Mouse (Mus musculus): ENCODE results near the gene Foxk1. TPM values are rescaled to one million over a fixed set of nuclear protein-coding genes. Genes with fewer than 3 reads are reported as not detected.

The Foxk1 gene
- total RNA-seq, 1 experiment: 10.7 TPM

DNA sequence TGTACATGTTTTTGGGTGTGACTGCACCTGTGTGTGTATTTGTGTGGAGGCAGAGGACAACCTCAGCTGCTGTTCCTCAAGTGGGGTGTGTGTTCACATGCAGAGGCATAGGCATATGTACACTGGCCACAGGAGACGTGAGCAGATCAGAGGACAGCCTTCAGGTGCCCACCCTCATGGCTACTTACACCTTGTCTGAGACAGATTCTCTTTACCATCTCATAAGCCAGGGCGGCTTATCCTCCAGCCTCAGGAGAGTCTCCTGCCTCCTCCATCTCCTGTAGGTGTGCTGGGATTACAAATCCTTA, 61.3 kb downstream of the Foxk1 start:
- peaks cover 0 to 5% of the 10 kb centered on the region in 2 experiments; a peak in 3 of 4 replicates for H3K4me1 ChIP-seq (ENCODE audit: control insufficient read depth in 2 of 2, insufficient read depth in 2 of 2, low read length in 2 of 2, poor library complexity in 1 of 2)
- H3K36me3 ChIP-seq (ENCODE audit: control insufficient read depth, insufficient read depth, low read length, poor library complexity, severe bottlenecking): peaks cover 17% of the 10 kb centered on the region
- DNase-seq (ENCODE audit: low read depth, low spot score): no peak
- no peak overlapping the region for H3K4me3 ChIP-seq (ENCODE audit: insufficient read depth in 1 of 2, low read depth in 1 of 2, low read length in 2 of 2, poor library complexity in 1 of 2, severe bottlenecking in 1 of 2)
- H3K9me3 ChIP-seq (ENCODE audit: control insufficient read depth, insufficient read depth, low read depth, low read length): no peaks in the 10 kb centered on the region
- H3K27ac ChIP-seq (ENCODE audit: insufficient read depth, low read depth, low read length, poor library complexity, severe bottlenecking): no peak overlapping the region
- H3K9ac ChIP-seq (ENCODE audit: insufficient read depth, low read depth, low read length, poor library complexity, severe bottlenecking): no peak overlapping the region
- no peak for TF ChIP-seq HCFC1 (IDR thresholded peaks at IDR 0.05; ENCODE audit: borderline replicate concordance, insufficient read depth, low read length)
- TF ChIP-seq ZC3H11A (IDR thresholded peaks at IDR 0.05; ENCODE audit: borderline replicate concordance, low read depth, low read length): no peak
- no peak for TF ChIP-seq ZNF384 (IDR thresholded peaks at IDR 0.05; ENCODE audit: low read depth, low read length)
- no peak for TF ChIP-seq CHD2 (IDR thresholded peaks at IDR 0.05; ENCODE audit: low read depth, low read length)
- no peak for TF ChIP-seq MAFK (IDR thresholded peaks at IDR 0.05; ENCODE audit: insufficient read depth, low read depth, low read length)
- in situ Hi-C loops (cut with MboI; ENCODE audit: low sequenced_read_pairs in 2 of 2, unreplicated experiment in 2 of 2): no loop called here

DNA sequence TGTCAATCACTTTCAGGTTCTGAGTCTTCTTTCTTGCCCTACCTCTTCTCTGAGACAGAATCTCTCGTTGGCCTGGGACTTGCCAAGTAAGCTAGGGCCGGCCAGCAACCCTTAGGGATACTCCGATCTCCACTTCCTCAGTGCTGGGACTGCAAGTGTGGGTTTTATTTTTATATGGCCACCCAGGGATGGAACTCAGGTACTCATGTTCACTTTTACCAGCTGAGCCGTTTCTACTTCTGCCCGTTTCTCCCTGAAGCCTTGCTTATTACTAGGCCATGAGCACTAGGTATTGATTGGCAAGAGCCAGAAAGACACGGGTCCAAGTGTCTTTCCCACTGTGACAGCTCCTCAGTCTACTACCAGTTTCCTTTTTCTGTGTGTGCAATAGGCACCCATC, 61.7 kb downstream of the Foxk1 start:
- in situ Hi-C loops (cut with MboI; ENCODE audit: low sequenced_read_pairs in 2 of 2, unreplicated experiment in 2 of 2): no loop called here
- TF ChIP-seq CHD2 (IDR thresholded peaks at IDR 0.05; ENCODE audit: low read depth, low read length): no peak

DNA sequence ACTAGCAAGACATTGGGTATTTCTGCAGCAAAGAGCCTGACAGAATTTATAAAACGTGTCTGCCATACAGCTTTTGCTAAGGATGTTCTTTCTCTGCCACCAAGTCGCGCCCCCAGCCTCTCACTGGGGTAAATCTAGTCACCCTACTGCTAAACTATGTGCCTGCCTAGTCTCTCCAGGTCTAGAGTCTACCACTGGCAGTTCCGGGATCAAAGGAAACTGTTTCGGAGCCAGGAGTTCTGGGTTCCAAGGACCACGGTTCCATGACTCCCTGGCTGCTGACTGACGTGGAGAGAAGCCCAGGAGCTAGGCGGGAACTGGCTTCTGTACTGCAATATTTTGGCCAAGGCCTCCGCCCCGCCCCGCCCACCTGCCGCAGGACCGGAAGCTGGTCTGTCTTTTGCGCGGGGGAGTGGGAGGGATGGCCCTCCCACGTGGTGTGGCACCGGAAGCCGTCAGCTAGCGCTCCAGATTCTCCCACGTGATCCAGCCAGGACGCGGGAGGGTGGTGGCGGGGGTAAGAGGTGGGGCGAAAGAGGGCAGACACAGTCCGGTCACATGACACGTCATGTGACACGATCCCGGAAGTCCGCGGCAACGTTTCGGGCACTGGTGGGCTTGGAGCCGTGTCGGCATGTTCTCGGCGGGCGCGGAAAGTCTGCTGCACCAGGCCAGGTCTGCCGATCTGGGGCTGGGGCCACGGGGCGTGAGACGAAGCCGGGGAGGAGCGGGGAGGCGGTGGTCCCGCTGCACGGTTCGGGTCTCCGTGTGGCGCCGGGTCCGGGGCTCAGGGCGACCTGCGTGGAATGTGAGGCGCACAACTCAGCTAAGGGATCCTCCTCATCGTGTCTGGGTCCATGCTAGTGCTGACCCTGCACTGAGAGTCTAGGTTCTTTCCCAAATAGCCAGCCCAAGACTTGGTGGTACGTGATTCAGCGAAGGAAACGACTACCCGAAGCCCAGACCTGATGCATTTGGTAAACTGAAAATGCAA, 62.5 kb downstream of the Foxk1 start, which contains the start of gene Ap5z1:
TSS of gene Ap5z1 (plus strand) at position 484 of the 994 bp plus-strand sequence.
- in situ Hi-C loops (cut with MboI; ENCODE audit: low sequenced_read_pairs in 2 of 2, unreplicated experiment in 2 of 2): no loop called here
- peak; percentile 95 for DNase-seq (ENCODE audit: low read depth, low spot score)
- peak within 1 kb of the TSS; percentile 25; the same call in 1 of the 2 replicates for H3K27ac ChIP-seq (ENCODE audit: insufficient read depth, low read depth, low read length, poor library complexity, severe bottlenecking)
- H3K4me3 ChIP-seq (ENCODE audit: insufficient read depth in 1 of 2, low read depth in 1 of 2, low read length in 2 of 2, poor library complexity in 1 of 2, severe bottlenecking in 1 of 2): peak within 1 kb of the TSS; percentile 87 to 91
- H3K4me1 ChIP-seq (ENCODE audit: control insufficient read depth in 2 of 2, insufficient read depth in 2 of 2, low read length in 2 of 2, poor library complexity in 1 of 2): peaks cover 0 to 3% of the 10 kb centered on the region in 2 experiments; a peak in 3 of 4 replicates
- H3K9ac ChIP-seq (ENCODE audit: insufficient read depth, low read depth, low read length, poor library complexity, severe bottlenecking): peak within 1 kb of the TSS; percentile 92
- H3K36me3 ChIP-seq (ENCODE audit: control insufficient read depth, insufficient read depth, low read length, poor library complexity, severe bottlenecking): peaks cover 21% of the 10 kb centered on the region
- no peaks in the 10 kb centered on the region for H3K9me3 ChIP-seq (ENCODE audit: control insufficient read depth, insufficient read depth, low read depth, low read length)
- no peak for TF ChIP-seq ZNF384 (IDR thresholded peaks at IDR 0.05; ENCODE audit: low read depth, low read length)
- TF ChIP-seq MAFK (IDR thresholded peaks at IDR 0.05; ENCODE audit: insufficient read depth, low read depth, low read length): no peak
- peak; percentile 64; the same call in 1 of the 2 replicates for TF ChIP-seq HCFC1 (IDR thresholded peaks at IDR 0.05; ENCODE audit: borderline replicate concordance, insufficient read depth, low read length)
- no peak for TF ChIP-seq CHD2 (IDR thresholded peaks at IDR 0.05; ENCODE audit: low read depth, low read length)
- no peak for TF ChIP-seq ZC3H11A (IDR thresholded peaks at IDR 0.05; ENCODE audit: borderline replicate concordance, low read depth, low read length)

More for the DNA sequence above, 61.7 kb downstream of the Foxk1 start:
- H3K9me3 ChIP-seq (ENCODE audit: control insufficient read depth, insufficient read depth, low read depth, low read length): no peaks in the 10 kb centered on the region
- H3K36me3 ChIP-seq (ENCODE audit: control insufficient read depth, insufficient read depth, low read length, poor library complexity, severe bottlenecking): peaks cover 17% of the 10 kb centered on the region
- H3K9ac ChIP-seq (ENCODE audit: insufficient read depth, low read depth, low read length, poor library complexity, severe bottlenecking): peak overlapping the region; percentile 64; the same call in 1 of the 2 replicates
- no peak overlapping the region for H3K27ac ChIP-seq (ENCODE audit: insufficient read depth, low read depth, low read length, poor library complexity, severe bottlenecking)
- peaks cover 0 to 3% of the 10 kb centered on the region in 2 experiments; a peak in 3 of 4 replicates for H3K4me1 ChIP-seq (ENCODE audit: control insufficient read depth in 2 of 2, insufficient read depth in 2 of 2, low read length in 2 of 2, poor library complexity in 1 of 2)
- no peak for DNase-seq (ENCODE audit: low read depth, low spot score)
- peak overlapping the region in 1 of 2 experiments; percentile 59; a peak in 2 of 4 replicates for H3K4me3 ChIP-seq (ENCODE audit: insufficient read depth in 1 of 2, low read depth in 1 of 2, low read length in 2 of 2, poor library complexity in 1 of 2, severe bottlenecking in 1 of 2)

DNA sequence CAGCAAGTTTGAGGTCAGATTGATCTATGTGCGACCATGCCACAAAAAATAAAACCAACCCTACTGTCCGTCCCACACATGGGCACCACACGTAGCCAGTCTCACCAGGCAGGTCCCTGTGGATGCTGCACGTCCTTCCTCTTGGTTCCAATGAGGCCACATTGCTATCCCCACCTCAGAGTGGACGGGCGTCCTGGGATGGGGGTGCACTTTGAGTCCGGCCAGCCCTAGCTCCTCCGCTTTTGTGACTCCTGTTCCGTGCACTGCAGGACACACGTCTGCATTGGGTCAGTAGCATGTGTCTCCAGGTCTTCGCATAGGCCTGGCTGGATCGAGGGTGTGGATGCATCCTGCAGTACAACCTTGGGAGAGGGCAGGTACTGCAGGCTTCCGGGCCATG, 67.1 kb downstream of the Foxk1 start:
- TF ChIP-seq HCFC1 (IDR thresholded peaks at IDR 0.05; ENCODE audit: borderline replicate concordance, insufficient read depth, low read length) (no peak), ZNF384 (IDR thresholded peaks at IDR 0.05; ENCODE audit: low read depth, low read length) (no peak), MAFK (IDR thresholded peaks at IDR 0.05; ENCODE audit: insufficient read depth, low read depth, low read length) (no peak), CHD2 (IDR thresholded peaks at IDR 0.05; ENCODE audit: low read depth, low read length) (no peak), ZC3H11A (IDR thresholded peaks at IDR 0.05; ENCODE audit: borderline replicate concordance, low read depth, low read length) (no peak)
- DNase-seq (ENCODE audit: low read depth, low spot score): no peak
- Histone ChIP-seq H3K9ac (ENCODE audit: insufficient read depth, low read depth, low read length, poor library complexity, severe bottlenecking) (no peak overlapping the region), H3K9me3 (ENCODE audit: control insufficient read depth, insufficient read depth, low read depth, low read length) (no peaks in the 10 kb centered on the region; the same call in 1 of the 2 replicates), H3K27ac (ENCODE audit: insufficient read depth, low read depth, low read length, poor library complexity, severe bottlenecking) (no peak overlapping the region), H3K36me3 (ENCODE audit: control insufficient read depth, insufficient read depth, low read length, poor library complexity, severe bottlenecking) (peaks cover 47% of the 10 kb centered on the region), H3K4me3 (ENCODE audit: insufficient read depth in 1 of 2, low read depth in 1 of 2, low read length in 2 of 2, poor library complexity in 1 of 2, severe bottlenecking in 1 of 2) (no peak overlapping the region), H3K4me1 (ENCODE audit: control insufficient read depth in 2 of 2, insufficient read depth in 2 of 2, low read length in 2 of 2, poor library complexity in 1 of 2) (peaks cover 0 to 3% of the 10 kb centered on the region in 2 experiments; a peak in 3 of 4 replicates)
- in situ Hi-C loops (cut with MboI; ENCODE audit: low sequenced_read_pairs in 2 of 2, unreplicated experiment in 2 of 2): no loop called here
